Mouse (Mus musculus): Measurements from ENCODE around the gene Tbc1d10b. TPM values are rescaled to one million over a fixed set of nuclear protein-coding genes. Genes with fewer than 3 reads are reported as not detected.
"Not testable (repeated sequence)": the region's sequence is repeated elsewhere in the genome, so short reads cannot be mapped to it uniquely, and the experiment has no call there.

The Tbc1d10b gene
- polyA plus RNA-seq, 1 experiment from 2014 or later, result 15.2 TPM

- H3K9ac ChIP-seq (ENCODE audit: low read length), result no peak overlapping the region
- WGBS, result 61% methylated on average over 8 of the region's 8 CpGs
- ATAC-seq (replicated peaks; ENCODE audit: extremely low read depth, insufficient read depth, low FRiP score), result no peak
- H3K4me2 ChIP-seq (ENCODE audit: low read depth, low read length), result no peak overlapping the region
- H3K9me3 ChIP-seq (replicated peaks; ENCODE audit: control insufficient read depth, low read length), result no peaks in the 10 kb centered on the region; the same call in 1 of the 2 replicates
- H3K27ac ChIP-seq (ENCODE audit: low read length), result no peak overlapping the region
- H3K27me3 ChIP-seq (ENCODE audit: control insufficient read depth, insufficient read depth, low read length), result no peaks in the 10 kb centered on the region
- no peaks in the 10 kb centered on the region for H3K36me3 ChIP-seq (ENCODE audit: control insufficient read depth, insufficient read depth)
- no peak overlapping the region for H3K4me3 ChIP-seq (ENCODE audit: low read length)
- H3K4me1 ChIP-seq (ENCODE audit: control insufficient read depth, insufficient read depth, low read length), result no peaks in the 10 kb centered on the region
Measured at GRCm38 (mm10) chr7:127183345-127183744, 24.9 kb downstream of the Tbc1d10b start.

- not testable (repeated sequence) for H3K9me3 ChIP-seq (replicated peaks; ENCODE audit: control insufficient read depth, low read length); H3K4me3 ChIP-seq (ENCODE audit: low read length); ATAC-seq (replicated peaks; ENCODE audit: extremely low read depth, insufficient read depth, low FRiP score); H3K9ac ChIP-seq (ENCODE audit: low read length); H3K4me1 ChIP-seq (ENCODE audit: control insufficient read depth, insufficient read depth, low read length); H3K27ac ChIP-seq (ENCODE audit: low read length); H3K27me3 ChIP-seq (ENCODE audit: control insufficient read depth, insufficient read depth, low read length); H3K36me3 ChIP-seq (ENCODE audit: control insufficient read depth, insufficient read depth); H3K4me2 ChIP-seq (ENCODE audit: low read depth, low read length)
- WGBS, result 24% methylated on average over 3 of the region's 3 CpGs
Measured at GRCm38 (mm10) chr7:127181724-127182123, 26.5 kb downstream of the Tbc1d10b start.

- no peak overlapping the region for H3K27ac ChIP-seq (ENCODE audit: low read length)
- no peak for ATAC-seq (replicated peaks; ENCODE audit: extremely low read depth, insufficient read depth, low FRiP score)
- no peaks in the 10 kb centered on the region for H3K4me1 ChIP-seq (ENCODE audit: control insufficient read depth, insufficient read depth, low read length)
- 50% methylated on average over 2 of the region's 2 CpGs for WGBS
- no peaks in the 10 kb centered on the region for H3K27me3 ChIP-seq (ENCODE audit: control insufficient read depth, insufficient read depth, low read length)
- no peaks in the 10 kb centered on the region; the same call in 1 of the 2 replicates for H3K9me3 ChIP-seq (replicated peaks; ENCODE audit: control insufficient read depth, low read length)
- H3K36me3 ChIP-seq (ENCODE audit: control insufficient read depth, insufficient read depth), result no peaks in the 10 kb centered on the region
- H3K4me2 ChIP-seq (ENCODE audit: low read depth, low read length), result no peak overlapping the region
- no peak overlapping the region for H3K4me3 ChIP-seq (ENCODE audit: low read length)
- H3K9ac ChIP-seq (ENCODE audit: low read length), result no peak overlapping the region
Measured at GRCm38 (mm10) chr7:127180783-127181182, 27.5 kb downstream of the Tbc1d10b start.

GRCm38 (mm10) chr7:127176937-127177336 is 31.3 kb downstream of the Tbc1d10b start:
- WGBS, result 65% methylated on average over 4 of the region's 4 CpGs
- no peaks in the 10 kb centered on the region for H3K27me3 ChIP-seq (ENCODE audit: control insufficient read depth, insufficient read depth, low read length)
- no peak overlapping the region for H3K27ac ChIP-seq (ENCODE audit: low read length)
- H3K36me3 ChIP-seq (ENCODE audit: control insufficient read depth, insufficient read depth), result no peaks in the 10 kb centered on the region
- no peak overlapping the region for H3K4me3 ChIP-seq (ENCODE audit: low read length)
- H3K4me2 ChIP-seq (ENCODE audit: low read depth, low read length), result no peak overlapping the region
- no peak for ATAC-seq (replicated peaks; ENCODE audit: extremely low read depth, insufficient read depth, low FRiP score)
- no peaks in the 10 kb centered on the region for H3K4me1 ChIP-seq (ENCODE audit: control insufficient read depth, insufficient read depth, low read length)
- no peak overlapping the region for H3K9ac ChIP-seq (ENCODE audit: low read length)
- H3K9me3 ChIP-seq (replicated peaks; ENCODE audit: control insufficient read depth, low read length), result peaks cover 5% of the 10 kb centered on the region

GRCm38 (mm10) chr7:127166501-127166900 is 41.8 kb downstream of the Tbc1d10b start:
- Histone ChIP-seq H3K4me1 (ENCODE audit: control insufficient read depth, insufficient read depth, low read length) (no peaks in the 10 kb centered on the region), H3K4me3 (ENCODE audit: low read length) (no peak overlapping the region)
- 67% methylated on average over 5 of the region's 5 CpGs for WGBS

GRCm38 (mm10) chr7:127165607-127166493 is 42.4 kb downstream of the Tbc1d10b start:
- no peak for ATAC-seq (replicated peaks; ENCODE audit: extremely low read depth, insufficient read depth, low FRiP score)
- WGBS, result 81% methylated on average over 12 of the region's 12 CpGs
- no peaks in the 10 kb centered on the region for H3K36me3 ChIP-seq (ENCODE audit: control insufficient read depth, insufficient read depth)
- no peak overlapping the region for H3K4me2 ChIP-seq (ENCODE audit: low read depth, low read length)
- no peak overlapping the region for H3K9ac ChIP-seq (ENCODE audit: low read length)
- H3K27me3 ChIP-seq (ENCODE audit: control insufficient read depth, insufficient read depth, low read length), result no peaks in the 10 kb centered on the region
- no peaks in the 10 kb centered on the region for H3K9me3 ChIP-seq (replicated peaks; ENCODE audit: control insufficient read depth, low read length)
- no peak overlapping the region for H3K4me3 ChIP-seq (ENCODE audit: low read length)
- H3K4me1 ChIP-seq (ENCODE audit: control insufficient read depth, insufficient read depth, low read length), result no peaks in the 10 kb centered on the region
- no peak overlapping the region for H3K27ac ChIP-seq (ENCODE audit: low read length)

More at GRCm38 (mm10) chr7:127166501-127166900, 41.8 kb downstream of the Tbc1d10b start:
- no peaks in the 10 kb centered on the region for H3K27me3 ChIP-seq (ENCODE audit: control insufficient read depth, insufficient read depth, low read length)
- H3K9ac ChIP-seq (ENCODE audit: low read length), result no peak overlapping the region
- no peak overlapping the region for H3K27ac ChIP-seq (ENCODE audit: low read length)
- H3K36me3 ChIP-seq (ENCODE audit: control insufficient read depth, insufficient read depth), result no peaks in the 10 kb centered on the region
- H3K9me3 ChIP-seq (replicated peaks; ENCODE audit: control insufficient read depth, low read length), result no peaks in the 10 kb centered on the region
- no peak for ATAC-seq (replicated peaks; ENCODE audit: extremely low read depth, insufficient read depth, low FRiP score)
- H3K4me2 ChIP-seq (ENCODE audit: low read depth, low read length), result no peak overlapping the region

- no peaks in the 10 kb centered on the region for H3K4me1 ChIP-seq (ENCODE audit: control insufficient read depth, insufficient read depth, low read length)
- 77% methylated on average over 4 of the region's 4 CpGs for WGBS
- H3K36me3 ChIP-seq (ENCODE audit: control insufficient read depth, insufficient read depth), result no peaks in the 10 kb centered on the region
- no peaks in the 10 kb centered on the region for H3K27me3 ChIP-seq (ENCODE audit: control insufficient read depth, insufficient read depth, low read length)
- H3K27ac ChIP-seq (ENCODE audit: low read length), result no peak overlapping the region
- no peak overlapping the region for H3K4me2 ChIP-seq (ENCODE audit: low read depth, low read length)
- no peak overlapping the region for H3K4me3 ChIP-seq (ENCODE audit: low read length)
- H3K9me3 ChIP-seq (replicated peaks; ENCODE audit: control insufficient read depth, low read length), result no peaks in the 10 kb centered on the region
- no peak overlapping the region for H3K9ac ChIP-seq (ENCODE audit: low read length)
- no peak for ATAC-seq (replicated peaks; ENCODE audit: extremely low read depth, insufficient read depth, low FRiP score)
Measured at GRCm38 (mm10) chr7:127164002-127164401, 44.3 kb downstream of the Tbc1d10b start.

- H3K9ac ChIP-seq (ENCODE audit: low read length), result no peak overlapping the region
- H3K4me3 ChIP-seq (ENCODE audit: low read length), result no peak overlapping the region
- no peaks in the 10 kb centered on the region for H3K4me1 ChIP-seq (ENCODE audit: control insufficient read depth, insufficient read depth, low read length)
- no peaks in the 10 kb centered on the region for H3K36me3 ChIP-seq (ENCODE audit: control insufficient read depth, insufficient read depth)
- WGBS, result 70% methylated on average over 5 of the region's 5 CpGs
- no peak overlapping the region for H3K27ac ChIP-seq (ENCODE audit: low read length)
- H3K27me3 ChIP-seq (ENCODE audit: control insufficient read depth, insufficient read depth, low read length), result no peaks in the 10 kb centered on the region
- H3K4me2 ChIP-seq (ENCODE audit: low read depth, low read length), result no peak overlapping the region
- ATAC-seq (replicated peaks; ENCODE audit: extremely low read depth, insufficient read depth, low FRiP score), result no peak
- H3K9me3 ChIP-seq (replicated peaks; ENCODE audit: control insufficient read depth, low read length), result no peaks in the 10 kb centered on the region
Measured at GRCm38 (mm10) chr7:127162546-127162945, 45.7 kb downstream of the Tbc1d10b start.

GRCm38 (mm10) chr7:127157548-127157947 is 50.7 kb downstream of the Tbc1d10b start:
- no peak for ATAC-seq (replicated peaks; ENCODE audit: extremely low read depth, insufficient read depth, low FRiP score)
- no peaks in the 10 kb centered on the region for H3K36me3 ChIP-seq (ENCODE audit: control insufficient read depth, insufficient read depth)
- no peak overlapping the region for H3K4me3 ChIP-seq (ENCODE audit: low read length)
- no peak overlapping the region for H3K9ac ChIP-seq (ENCODE audit: low read length)
- WGBS, result 75% methylated on average over 4 of the region's 4 CpGs
- no peak overlapping the region for H3K27ac ChIP-seq (ENCODE audit: low read length)
- no peaks in the 10 kb centered on the region for H3K27me3 ChIP-seq (ENCODE audit: control insufficient read depth, insufficient read depth, low read length)
- H3K4me2 ChIP-seq (ENCODE audit: low read depth, low read length), result no peak overlapping the region
- peaks cover 3% of the 10 kb centered on the region; the same call in 1 of the 2 replicates for H3K4me1 ChIP-seq (ENCODE audit: control insufficient read depth, insufficient read depth, low read length)
- no peaks in the 10 kb centered on the region for H3K9me3 ChIP-seq (replicated peaks; ENCODE audit: control insufficient read depth, low read length)

Data from heart, embryonic 16.5 days (tissue).